ENCODE assay signal across 9 mouse cellular contexts in the genomic region with DNA sequence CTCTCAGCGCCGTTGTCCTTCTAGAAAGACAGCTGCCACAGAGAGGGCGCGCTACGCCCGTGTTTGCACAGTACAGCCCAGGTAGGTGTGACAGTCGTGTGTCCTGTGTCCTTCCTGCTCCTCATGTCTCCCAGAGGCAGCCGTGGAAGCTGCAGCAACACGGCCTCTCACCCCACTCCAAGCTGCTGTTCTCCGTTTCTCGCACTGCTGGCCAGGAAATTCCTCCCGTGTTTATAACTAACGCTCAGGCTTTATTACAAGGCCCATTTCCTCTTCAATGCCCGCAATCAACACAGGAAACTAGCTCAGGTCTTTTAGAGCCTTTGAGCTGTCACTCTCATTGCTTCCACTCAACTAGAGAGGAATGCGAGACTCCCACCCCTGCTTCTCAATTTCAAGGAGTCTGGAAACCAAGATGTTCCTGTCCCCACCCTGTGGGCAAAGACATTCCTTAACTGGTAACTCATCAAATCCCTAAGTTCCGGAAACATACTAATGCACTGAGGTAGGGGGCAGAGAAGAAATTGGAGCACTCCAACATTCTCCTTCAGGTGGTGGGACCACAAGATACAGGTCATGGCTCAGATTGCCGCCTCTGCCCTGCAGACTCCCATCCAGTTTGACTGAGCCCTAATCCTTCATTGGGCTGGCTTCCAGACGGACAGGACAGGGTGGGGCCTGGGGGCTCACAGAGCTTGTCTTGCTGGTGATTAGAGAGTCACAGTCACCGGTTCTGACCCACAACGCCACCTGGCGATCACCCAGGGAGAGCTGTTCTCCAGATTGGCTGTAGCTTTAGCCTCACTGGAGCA. TPM values are rescaled to one million over a fixed set of nuclear protein-coding genes. Genes with fewer than 3 reads are reported as not detected.
DNase-seq lines count a peak whose midpoint lies in the region; ATAC-seq and TF ChIP-seq lines count a peak whose summit lies in the region.
"Had no signal": no experiment of that assay in that cellular context is flagged by ENCODE, and none has a peak within 500 bp of the region (broad histone marks: within the 10 kb centered on the region; RNA-seq: fewer than 3 reads in every experiment).

No protein-coding gene starts in this region.

- ATAC-seq in forebrain, embryonic 13.5 days = peak; percentile 22
- no peak for ATAC-seq in limb, embryonic 11.5 days (ENCODE audit: insufficient number of reproducible peaks, low FRiP score, low TSS enrichment, low read depth)

- 25% methylated on average over 21 of the region's 21 CpGs for WGBS in forebrain, embryonic 13.5 days
- WGBS in limb, embryonic 11.5 days = 34% methylated on average over 21 of the region's 21 CpGs

- TF ChIP-seq POLR2A in ES-Bruce4 (IDR thresholded peaks at IDR 0.05; ENCODE audit: insufficient read depth, low read length) = no peak

- H3K4me1 ChIP-seq in ES-Bruce4 (ENCODE audit: control insufficient read depth, insufficient read depth, low read length) = peaks cover 11% of the 10 kb centered on the region
- H3K4me1 ChIP-seq in forebrain, embryonic 13.5 days = peaks cover 75% of the 10 kb centered on the region
- peaks cover 22% of the 10 kb centered on the region for H3K4me1 ChIP-seq in limb, embryonic 11.5 days (ENCODE audit: control insufficient read depth, insufficient read depth, low read length)

- peak overlapping the region; percentile 77 for H3K27ac ChIP-seq in ES-Bruce4 (ENCODE audit: insufficient read depth, low read length)
- H3K27ac ChIP-seq in forebrain, embryonic 13.5 days = peak overlapping the region; percentile 82
- H3K27ac ChIP-seq in limb, embryonic 11.5 days (replicated peaks; ENCODE audit: low read depth, low read length) = no peak overlapping the region

- TF ChIP-seq EP300 in ES-Bruce4 (IDR thresholded peaks at IDR 0.05; ENCODE audit: insufficient read depth, low read depth, low read length) = 0 out of 2 replicates have a peak, but pooled peaks have one; percentile 33

- peak overlapping the region; percentile 34 for H3K4me2 ChIP-seq in forebrain, embryonic 13.5 days
- H3K4me2 ChIP-seq in limb, embryonic 11.5 days (ENCODE audit: low read depth, severe bottlenecking) = no peak overlapping the region

- peak; percentile 89 for DNase-seq in heart, adult 11 months
- no peak for DNase-seq in heart, postnatal 25 days (ENCODE audit: low spot score)
- peak; percentile 54 for DNase-seq in limb, embryonic 11.5 days (ENCODE audit: low spot score)
- DNase-seq in retina, embryonic 14.5 days (ENCODE audit: low spot score) = peak; percentile 79
- no peak for DNase-seq in right cerebral cortex, adult 2 months (ENCODE audit: low spot score in 2 of 2)
- DNase-seq in ovary, postnatal 14 days (ENCODE audit: low spot score) = no peak

- no peak overlapping the region for H3K4me3 ChIP-seq in ES-Bruce4 (ENCODE audit: low read depth, low read length)
- H3K4me3 ChIP-seq in forebrain, embryonic 13.5 days = no peak overlapping the region
- H3K4me3 ChIP-seq in limb, embryonic 11.5 days (ENCODE audit: low read depth, low read length) = no peak overlapping the region
- H3K4me3 ChIP-seq: megakaryocyte, embryonic 14.5 days had no signal

- TF ChIP-seq CTCF in ES-Bruce4 (IDR thresholded peaks at IDR 0.05; ENCODE audit: low read depth, low read length) = peak; percentile 78

- no peaks in the 10 kb centered on the region for H3K36me3 ChIP-seq in ES-Bruce4 (ENCODE audit: control insufficient read depth, insufficient read depth, low read length, poor library complexity, severe bottlenecking)
- H3K36me3 ChIP-seq in forebrain, embryonic 13.5 days (ENCODE audit: poor library complexity, severe bottlenecking) = no peaks in the 10 kb centered on the region
- H3K36me3 ChIP-seq in limb, embryonic 11.5 days (ENCODE audit: control insufficient read depth, insufficient read depth, low read length) = no peaks in the 10 kb centered on the region

- no peaks in the 10 kb centered on the region for H3K27me3 ChIP-seq in ES-Bruce4 (ENCODE audit: control insufficient read depth, insufficient read depth, low read length, poor library complexity, severe bottlenecking)
- H3K27me3 ChIP-seq in forebrain, embryonic 13.5 days = peaks cover 15% of the 10 kb centered on the region; the same call in 1 of the 2 replicates
- peaks cover 5% of the 10 kb centered on the region; the same call in 1 of the 2 replicates for H3K27me3 ChIP-seq in limb, embryonic 11.5 days (ENCODE audit: control insufficient read depth, insufficient read depth, low read length)

- no peak overlapping the region for H3K9ac ChIP-seq in ES-Bruce4 (ENCODE audit: low read depth, poor library complexity, severe bottlenecking)
- H3K9ac ChIP-seq in forebrain, embryonic 13.5 days = peak overlapping the region; percentile 27; the same call in 1 of the 2 replicates
- H3K9ac ChIP-seq in limb, embryonic 11.5 days (ENCODE audit: low read length) = no peak overlapping the region

- no peaks in the 10 kb centered on the region for H3K9me3 ChIP-seq in ES-Bruce4 (replicated peaks; ENCODE audit: control insufficient read depth, insufficient read depth, low read length, poor library complexity, severe bottlenecking)
- H3K9me3 ChIP-seq in forebrain, embryonic 13.5 days (replicated peaks) = no peaks in the 10 kb centered on the region
- no peaks in the 10 kb centered on the region for H3K9me3 ChIP-seq in limb, embryonic 11.5 days (ENCODE audit: control insufficient read depth, low read length)
- H3K9me3 ChIP-seq: megakaryocyte, embryonic 14.5 days had no signal

- intact Hi-C loops in heart, postnatal 25 days (cut with DNase I) = no loop called here

RNA-seq across cellular contexts. Expression of gene Klhdc8a, which starts 5.9 kb away (rescaled TPM):
- total RNA-seq in heart, postnatal 25 days (2021) = 10 to 100 TPM; 22.3 to 28.8 TPM
- polyA plus RNA-seq in ES-Bruce4 (2011; ENCODE audit: insufficient read depth, insufficient read length, low read depth, missing spikeins) = 0.60 and 0.72 TPM in 2 replicates
- 1.2 and 1.6 TPM in 2 replicates for polyA plus RNA-seq in forebrain, embryonic 13.5 days (2015; fragmentation: Nextera tagmentation; extraction: Ambion mirVana)
- polyA plus RNA-seq in limb, embryonic 11.5 days (2014; fragmentation: Nextera tagmentation; extraction: Ambion mirVana) = 0.07 TPM in 1 of 2 replicates, not detected in the other

RNA-seq across cellular contexts. Expression of gene Nuak2, which starts 23.4 kb away (rescaled TPM):
- 1 to 10 TPM; 4.1 to 4.3 TPM for total RNA-seq in heart, postnatal 25 days (2021)
- 20.0 and 21.7 TPM in 2 replicates for polyA plus RNA-seq in ES-Bruce4 (2011; ENCODE audit: insufficient read depth, insufficient read length, low read depth, missing spikeins)
- 28.8 and 36.5 TPM in 2 replicates for polyA plus RNA-seq in forebrain, embryonic 13.5 days (2015; fragmentation: Nextera tagmentation; extraction: Ambion mirVana)
- polyA plus RNA-seq in limb, embryonic 11.5 days (2014; fragmentation: Nextera tagmentation; extraction: Ambion mirVana) = 0.56 and 1.2 TPM in 2 replicates

Comparison
In these comparisons a context has a peak if more than half of its experiments do, and no peak if none do; other contexts are left out.
1. DNase-seq: peak in heart, adult 11 months (single experiment), limb, embryonic 11.5 days (single experiment) and retina, embryonic 14.5 days (single experiment); none in heart, postnatal 25 days (single experiment), right cerebral cortex, adult 2 months (0 of 2) and ovary, postnatal 14 days (single experiment).